Comparison of ENCODE assay signal across 8 mouse cellular contexts in the genomic region with DNA sequence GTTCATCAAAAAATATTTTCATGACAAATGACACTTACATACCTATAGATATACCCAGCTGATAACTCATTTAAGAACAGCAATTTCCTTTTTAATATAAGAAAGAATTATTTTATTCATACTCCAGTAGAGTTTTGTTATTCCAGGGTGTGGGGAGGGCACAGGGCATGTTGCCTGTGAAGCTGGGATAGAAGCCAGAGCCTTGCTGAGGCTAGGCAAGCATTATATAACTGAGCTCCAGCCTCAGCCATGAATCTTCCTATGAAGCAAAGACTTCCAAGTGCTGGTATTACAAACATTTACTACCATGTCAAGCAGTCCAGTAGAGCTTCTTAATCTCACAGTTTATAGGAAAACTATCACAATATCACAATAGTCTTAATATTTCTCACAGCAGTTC.
"Had no signal": no experiment of that assay in that cellular context is flagged by ENCODE, and none has a peak within 500 bp of the region (broad histone marks: within the 10 kb centered on the region; RNA-seq: fewer than 3 reads in every experiment).

No protein-coding gene starts in this region.

- DNase-seq: left cerebral cortex, postnatal 4 days; liver, embryonic 13.5 days; lung, adult 2 months; lung, postnatal 14 days; lung, postnatal 4 days; midbrain, embryonic 14.5 days; thymus, adult 18-20 months; thymus, postnatal 36 days had no signal
